Mouse (Mus musculus) brain, embryonic 14.5 days (tissue): Measurements from ENCODE around the gene Mrgprx2. TPM values are rescaled to one million over a fixed set of nuclear protein-coding genes. Genes with fewer than 3 reads are reported as not detected.
"Not testable (repeated sequence)": the region's sequence is repeated elsewhere in the genome, so short reads cannot be mapped to it uniquely, and the experiment has no call there.

Source experiments
- DNase-seq: peaks from one replicate; pipeline ENCODE4 v3.0.0-alpha.2; 2011; ENCODE audit warnings: low read depth
- CTCF ChIP-seq: fragments of 200-500 bp; IDR thresholded peaks from 2 replicates; pipeline ENCODE4 v1.5.1; 2012; ENCODE audit warnings: inconsistent platforms, mild to moderate bottlenecking, moderate library complexity, borderline replicate concordance; ENCODE audit not compliant: insufficient read depth, insufficient read length; ENCODE audit errors: extremely low read depth
- POLR2A ChIP-seq: fragments of 200-500 bp; IDR thresholded peaks from 2 replicates; pipeline ENCODE4 v1.6.1; 2012; ENCODE audit warnings: mild to moderate bottlenecking, inconsistent platforms, borderline replicate concordance; ENCODE audit not compliant: poor library complexity, insufficient read depth, insufficient read length, severe bottlenecking; ENCODE audit errors: extremely low read depth
- polyA plus RNA-seq: library from polyadenylated mRNA; depleted of rRNA; stranded (reverse); fragments of >200 nt; gene quantifications from 2 replicates; pipeline ENCODE4 v1.2.3, GENCODE M21; 2012; rRNA removed

Gene Mrgprx2
- polyA plus RNA-seq, result not detected in 2 replicates

- no peak for TF ChIP-seq POLR2A
- no peak for TF ChIP-seq CTCF
- DNase-seq, result no peak
Observed at GRCm38 (mm10) chr7:48499221-48499620, at the start of gene Mrgprx2. TSS of gene Mrgprx2 (minus strand) at chr7:48499321.

GRCm38 (mm10) chr7:48456242-48456641 is 42.9 kb downstream of the Mrgprx2 start, which contains the start of gene Mrgprb1:
TSS of gene Mrgprb1 (minus strand) at chr7:48456342.
- no peak for DNase-seq
- TF ChIP-seq POLR2A, result no peak
- no peak for TF ChIP-seq CTCF

- DNase-seq, result no peak
- TF ChIP-seq CTCF (no peak), POLR2A (no peak)
Observed at GRCm38 (mm10) chr7:48436581-48436980, 62.5 kb downstream of the Mrgprx2 start.

GRCm38 (mm10) chr7:48435936-48436335 is 63.2 kb downstream of the Mrgprx2 start:
- DNase-seq, result not testable (repeated sequence)

Other genes with a start within 250 kb of the Mrgprx2 start
- not detected in 2 replicates for gene Mrgprb8, start 110.8 kb downstream of the Mrgprx2 start, polyA plus RNA-seq
- not detected in 2 replicates for gene Mrgprb1, start 43.0 kb downstream of the Mrgprx2 start, polyA plus RNA-seq
- gene Mrgprb2, start 58.8 kb upstream of the Mrgprx2 start, polyA plus RNA-seq, result not detected in 2 replicates
- not detected in 2 replicates for gene Mrgprb3, start 144.5 kb upstream of the Mrgprx2 start, polyA plus RNA-seq